Mouse (Mus musculus) lung, adult 2 months (tissue): ENCODE measurements at regions not wholly inside any gene's neighbourhood (a gene's known extent, or its start where the extent isn't known, plus 50 kb on each side); places are given as distances from the start of the nearest gene placed in this dataset.

Experiments
- CTCF ChIP-seq: fragments of 200-500 bp; IDR thresholded peaks from 2 replicates; pipeline ENCODE4 v1.5.1; 2011; ENCODE audit warnings: mild to moderate bottlenecking, low read length, control low read depth; ENCODE audit not compliant: insufficient read depth
- POLR2A ChIP-seq: fragments of 200-500 bp; IDR thresholded peaks from 2 replicates; pipeline ENCODE4 v1.6.1; 2011; ENCODE audit warnings: low read depth, mild to moderate bottlenecking, control low read depth, low read length, borderline replicate concordance; ENCODE audit errors: extremely low read depth

DNA sequence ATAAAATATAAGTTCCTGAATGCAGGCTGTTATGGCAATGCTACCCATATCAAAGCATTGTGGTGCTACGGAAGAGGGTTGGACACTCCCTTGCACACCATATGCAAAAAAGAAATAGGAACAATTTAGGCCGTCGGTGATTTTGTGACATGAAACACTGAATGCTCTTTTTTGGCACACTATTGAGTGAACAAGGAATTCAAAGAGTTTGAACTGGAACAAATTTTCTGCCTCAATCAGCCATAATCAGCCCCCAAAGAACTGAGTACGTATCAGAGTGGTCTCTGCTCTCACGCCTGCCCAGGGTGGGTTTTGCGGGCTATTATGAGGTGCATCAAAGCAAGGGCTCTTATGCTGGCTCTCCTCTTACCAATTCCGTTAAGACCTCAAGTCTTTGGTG, 71.3 kb downstream of the Barhl2 start:
- TF ChIP-seq CTCF (no peak), POLR2A (no peak)
